Mouse (Mus musculus): ENCODE results near the gene Pnpla3. TPM values are rescaled to one million over a fixed set of nuclear protein-coding genes. Genes with fewer than 3 reads are reported as not detected.

Gene Pnpla3
- polyA plus RNA-seq, 1 experiment = 0.61 TPM

DNA sequence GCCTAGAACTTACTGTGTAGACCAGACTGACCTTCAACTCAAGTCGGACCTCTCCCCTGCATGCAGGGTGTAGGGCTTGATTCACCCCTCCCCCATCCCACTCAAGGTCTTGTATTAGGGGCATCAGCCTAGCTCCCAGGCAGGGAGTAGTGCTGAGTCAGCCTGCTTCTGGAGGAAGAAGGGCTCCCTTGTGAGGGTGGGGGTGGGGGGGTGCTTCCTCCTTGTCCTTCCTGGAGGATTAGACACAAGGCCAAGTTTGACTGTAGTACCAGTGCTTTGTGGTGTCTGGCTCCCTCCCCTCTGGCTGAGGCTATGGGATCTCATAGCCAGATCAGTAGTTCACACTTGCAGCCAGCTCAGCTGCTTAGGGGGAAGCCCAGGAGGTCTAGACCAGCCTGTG is 16.3 kb downstream of the Pnpla3 start:
- no peaks in the 10 kb centered on the region for H3K27me3 ChIP-seq (ENCODE audit: control insufficient read depth, insufficient read depth, low read length, poor library complexity, severe bottlenecking)
- peaks cover 23% of the 10 kb centered on the region for H3K4me1 ChIP-seq (ENCODE audit: control insufficient read depth, insufficient read depth, low read length)
- H3K9ac ChIP-seq (ENCODE audit: low read depth, poor library complexity, severe bottlenecking) = no peak overlapping the region
- H3K9me3 ChIP-seq (replicated peaks; ENCODE audit: control insufficient read depth, insufficient read depth, low read length, poor library complexity, severe bottlenecking) = no peaks in the 10 kb centered on the region
- no peak overlapping the region for H3K4me3 ChIP-seq (ENCODE audit: low read depth, low read length)
- no peaks in the 10 kb centered on the region for H3K36me3 ChIP-seq (ENCODE audit: control insufficient read depth, insufficient read depth, low read length, poor library complexity, severe bottlenecking)
- peak overlapping the region; percentile 86 for H3K27ac ChIP-seq (ENCODE audit: insufficient read depth, low read length)
- TF ChIP-seq EP300 (IDR thresholded peaks at IDR 0.05; ENCODE audit: insufficient read depth, low read depth, low read length) (peak; percentile 92), CTCF (IDR thresholded peaks at IDR 0.05; ENCODE audit: low read depth, low read length) (no peak)

DNA sequence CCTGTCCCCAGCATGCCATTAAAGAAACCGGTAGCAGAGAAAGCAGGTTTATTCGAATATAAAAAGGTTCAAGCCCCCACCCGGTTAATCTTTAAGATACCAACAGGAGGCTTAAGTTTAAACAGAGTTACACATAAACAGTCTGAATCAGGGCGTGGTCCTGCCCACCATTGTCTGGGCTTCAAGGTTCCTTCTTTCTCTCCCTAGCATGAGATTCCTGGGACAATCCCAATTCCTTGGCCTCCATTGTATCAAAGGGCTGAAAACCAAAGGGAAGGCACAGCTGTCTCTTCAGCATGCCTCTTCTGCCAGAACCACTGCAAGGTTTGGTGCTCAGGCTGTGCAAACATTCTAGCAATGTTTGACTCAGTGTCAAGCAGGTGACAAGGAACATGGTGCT is 18.6 kb downstream of the Pnpla3 start:
- Histone ChIP-seq H3K4me3 (ENCODE audit: low read depth, low read length) (no peak overlapping the region), H3K9me3 (replicated peaks; ENCODE audit: control insufficient read depth, insufficient read depth, low read length, poor library complexity, severe bottlenecking) (no peaks in the 10 kb centered on the region), H3K27ac (ENCODE audit: insufficient read depth, low read length) (peak overlapping the region; percentile 86), H3K36me3 (ENCODE audit: control insufficient read depth, insufficient read depth, low read length, poor library complexity, severe bottlenecking) (no peaks in the 10 kb centered on the region), H3K4me1 (ENCODE audit: control insufficient read depth, insufficient read depth, low read length) (peaks cover 23% of the 10 kb centered on the region), H3K9ac (ENCODE audit: low read depth, poor library complexity, severe bottlenecking) (no peak overlapping the region), H3K27me3 (ENCODE audit: control insufficient read depth, insufficient read depth, low read length, poor library complexity, severe bottlenecking) (no peaks in the 10 kb centered on the region)
- TF ChIP-seq POLR2A (IDR thresholded peaks at IDR 0.05; ENCODE audit: insufficient read depth, low read length) = no peak
- no peak; the same call in 1 of the 2 replicates for TF ChIP-seq EP300 (IDR thresholded peaks at IDR 0.05; ENCODE audit: insufficient read depth, low read depth, low read length)

DNA sequence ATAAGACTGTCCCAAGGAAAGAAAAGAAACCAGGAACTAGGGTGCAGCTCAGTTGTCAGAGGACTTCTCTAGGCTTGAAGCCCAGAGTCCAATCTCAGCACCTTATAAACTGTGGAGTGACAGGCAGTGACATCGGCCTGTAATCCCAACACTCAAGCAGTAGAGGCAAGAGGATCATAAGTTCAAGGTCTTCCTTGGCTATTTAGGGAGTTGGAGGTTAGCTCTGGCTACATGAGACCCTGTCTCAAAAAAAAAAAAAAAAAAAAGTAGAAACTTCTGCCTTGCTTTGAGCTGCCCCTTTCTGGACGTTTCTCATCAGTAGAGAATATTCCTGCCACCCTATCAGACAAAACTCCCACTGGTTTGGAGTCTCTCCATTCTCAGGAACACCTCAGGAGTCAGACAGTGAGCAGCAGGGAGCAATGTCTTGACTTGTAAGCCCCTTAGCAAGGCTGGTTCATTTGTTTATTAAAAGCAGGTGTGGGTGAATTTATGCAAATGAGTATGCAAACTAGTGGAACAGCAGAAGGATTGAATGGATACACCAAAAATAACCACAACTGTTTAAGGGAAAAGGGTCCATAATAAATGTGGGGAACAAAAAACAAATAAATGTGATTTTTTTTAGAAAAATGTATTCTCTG is 21.4 kb downstream of the Pnpla3 start:
- TF ChIP-seq EP300 (IDR thresholded peaks at IDR 0.05; ENCODE audit: insufficient read depth, low read depth, low read length) (no peak), POLR2A (IDR thresholded peaks at IDR 0.05; ENCODE audit: insufficient read depth, low read length) (no peak)
- Histone ChIP-seq H3K36me3 (ENCODE audit: control insufficient read depth, insufficient read depth, low read length, poor library complexity, severe bottlenecking) (no peaks in the 10 kb centered on the region), H3K27me3 (ENCODE audit: control insufficient read depth, insufficient read depth, low read length, poor library complexity, severe bottlenecking) (no peaks in the 10 kb centered on the region), H3K4me3 (ENCODE audit: low read depth, low read length) (no peak overlapping the region), H3K4me1 (ENCODE audit: control insufficient read depth, insufficient read depth, low read length) (peaks cover 23% of the 10 kb centered on the region), H3K9ac (ENCODE audit: low read depth, poor library complexity, severe bottlenecking) (no peak overlapping the region), H3K27ac (ENCODE audit: insufficient read depth, low read length) (peak overlapping the region; percentile 98), H3K9me3 (replicated peaks; ENCODE audit: control insufficient read depth, insufficient read depth, low read length, poor library complexity, severe bottlenecking) (no peaks in the 10 kb centered on the region)

DNA sequence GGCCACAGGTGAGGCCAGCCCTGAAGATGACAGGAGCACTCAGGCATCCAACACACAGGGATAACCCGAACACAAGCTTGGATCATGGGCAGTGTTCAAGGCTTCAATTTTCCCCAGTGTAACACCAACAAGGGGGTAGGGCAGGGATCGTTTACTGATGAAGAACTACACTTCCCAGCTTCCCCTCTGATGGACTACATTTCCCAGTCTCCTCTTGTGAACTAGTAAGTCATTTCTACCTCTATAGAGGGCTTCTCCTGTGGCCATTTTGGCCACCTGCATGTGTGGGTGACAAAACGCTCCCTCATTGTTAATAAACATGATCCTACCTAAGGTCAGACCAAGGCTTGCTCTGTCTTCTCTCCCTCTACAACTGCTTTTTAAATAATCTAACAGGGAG is 22.2 kb downstream of the Pnpla3 start:
- TF ChIP-seq EP300 (IDR thresholded peaks at IDR 0.05; ENCODE audit: insufficient read depth, low read depth, low read length) (no peak), POLR2A (IDR thresholded peaks at IDR 0.05; ENCODE audit: insufficient read depth, low read length) (no peak), CTCF (IDR thresholded peaks at IDR 0.05; ENCODE audit: low read depth, low read length) (no peak)
- 0 out of 2 replicates have a peak overlapping the region, but pooled peaks have one; percentile 19 for H3K4me3 ChIP-seq (ENCODE audit: low read depth, low read length)

DNA sequence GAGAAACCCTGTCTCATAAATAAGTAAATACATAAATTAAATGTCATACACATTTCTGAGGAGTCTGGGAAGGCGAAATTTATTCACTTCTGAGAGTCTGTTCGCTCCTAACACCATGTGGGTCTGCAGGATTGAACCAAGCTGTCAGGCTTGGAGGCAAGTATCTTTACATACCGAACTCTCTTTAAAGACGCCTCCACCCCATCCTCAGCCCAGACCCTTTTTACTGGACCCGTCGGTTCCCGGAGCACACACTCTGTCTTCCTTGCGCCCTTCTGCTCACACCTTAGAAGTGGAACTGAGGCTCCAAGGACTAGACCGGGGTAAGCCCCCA is 24.1 kb downstream of the Pnpla3 start:
- Histone ChIP-seq H3K9ac (ENCODE audit: low read depth, poor library complexity, severe bottlenecking) (peak overlapping the region; percentile 75), H3K4me1 (ENCODE audit: control insufficient read depth, insufficient read depth, low read length) (peaks cover 9% of the 10 kb centered on the region), H3K27ac (ENCODE audit: insufficient read depth, low read length) (peak overlapping the region; percentile 83), H3K4me3 (ENCODE audit: low read depth, low read length) (peak overlapping the region; percentile 99), H3K9me3 (replicated peaks; ENCODE audit: control insufficient read depth, insufficient read depth, low read length, poor library complexity, severe bottlenecking) (no peaks in the 10 kb centered on the region), H3K36me3 (ENCODE audit: control insufficient read depth, insufficient read depth, low read length, poor library complexity, severe bottlenecking) (peaks cover 11% of the 10 kb centered on the region), H3K27me3 (ENCODE audit: control insufficient read depth, insufficient read depth, low read length, poor library complexity, severe bottlenecking) (no peaks in the 10 kb centered on the region)
- TF ChIP-seq POLR2A (IDR thresholded peaks at IDR 0.05; ENCODE audit: insufficient read depth, low read length) (no peak), CTCF (IDR thresholded peaks at IDR 0.05; ENCODE audit: low read depth, low read length) (no peak), EP300 (IDR thresholded peaks at IDR 0.05; ENCODE audit: insufficient read depth, low read depth, low read length) (no peak)

More for the DNA sequence above, 22.2 kb downstream of the Pnpla3 start:
- Histone ChIP-seq H3K4me1 (ENCODE audit: control insufficient read depth, insufficient read depth, low read length) (peaks cover 21% of the 10 kb centered on the region), H3K27ac (ENCODE audit: insufficient read depth, low read length) (peak overlapping the region; percentile 98), H3K9ac (ENCODE audit: low read depth, poor library complexity, severe bottlenecking) (no peak overlapping the region), H3K36me3 (ENCODE audit: control insufficient read depth, insufficient read depth, low read length, poor library complexity, severe bottlenecking) (no peaks in the 10 kb centered on the region), H3K27me3 (ENCODE audit: control insufficient read depth, insufficient read depth, low read length, poor library complexity, severe bottlenecking) (no peaks in the 10 kb centered on the region), H3K9me3 (replicated peaks; ENCODE audit: control insufficient read depth, insufficient read depth, low read length, poor library complexity, severe bottlenecking) (no peaks in the 10 kb centered on the region)

DNA sequence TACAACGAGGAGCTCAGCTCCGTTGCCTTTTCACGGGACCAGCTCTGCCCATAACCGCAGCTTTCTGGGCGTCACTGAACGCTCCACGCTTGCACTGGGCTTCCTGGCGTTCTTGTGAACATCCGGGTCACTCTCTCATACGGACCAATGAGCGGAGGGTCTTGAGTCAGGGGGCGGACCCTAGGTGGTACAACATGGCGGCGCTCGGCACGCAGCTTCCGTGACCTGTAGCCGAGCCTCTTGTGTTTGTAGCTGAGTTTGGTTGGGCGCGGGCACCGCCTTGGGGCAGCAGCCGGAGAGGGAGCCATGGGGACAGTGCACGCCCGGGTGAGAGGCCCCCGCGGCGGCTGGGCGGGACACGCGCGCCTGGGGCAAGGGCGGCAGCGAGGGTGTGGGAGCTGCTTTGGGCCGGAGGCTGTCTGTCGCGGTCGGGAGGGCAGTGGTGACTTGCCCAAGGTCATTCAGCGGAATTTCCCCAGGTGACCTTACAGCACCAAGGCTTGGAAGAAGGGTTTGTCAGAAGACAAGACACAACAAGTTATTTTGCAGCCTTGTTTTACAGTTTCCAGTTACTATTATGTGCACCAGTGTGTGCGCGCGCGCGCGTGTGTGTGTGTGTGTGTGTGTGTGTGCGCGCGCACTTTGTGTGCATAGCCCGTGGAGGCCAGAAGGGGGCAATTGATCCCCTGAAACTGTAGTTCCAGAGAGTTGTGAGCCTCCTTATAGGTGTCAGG is 24.6 kb downstream of the Pnpla3 start, which contains the start of gene Samm50:
TSS of gene Samm50 (plus strand) at position 184 of the 734 bp plus-strand sequence.
- Histone ChIP-seq H3K4me3 (ENCODE audit: low read depth, low read length) (peak within 1 kb of the TSS; percentile 99), H3K27me3 (ENCODE audit: control insufficient read depth, insufficient read depth, low read length, poor library complexity, severe bottlenecking) (no peaks in the 10 kb centered on the region), H3K27ac (ENCODE audit: insufficient read depth, low read length) (peak within 1 kb of the TSS; percentile 98), H3K4me1 (ENCODE audit: control insufficient read depth, insufficient read depth, low read length) (peaks cover 9% of the 10 kb centered on the region), H3K9ac (ENCODE audit: low read depth, poor library complexity, severe bottlenecking) (peak within 1 kb of the TSS; percentile 75), H3K9me3 (replicated peaks; ENCODE audit: control insufficient read depth, insufficient read depth, low read length, poor library complexity, severe bottlenecking) (no peaks in the 10 kb centered on the region), H3K36me3 (ENCODE audit: control insufficient read depth, insufficient read depth, low read length, poor library complexity, severe bottlenecking) (peaks cover 15% of the 10 kb centered on the region)
- TF ChIP-seq EP300 (IDR thresholded peaks at IDR 0.05; ENCODE audit: insufficient read depth, low read depth, low read length) = 0 out of 2 replicates have a peak, but pooled peaks have one; percentile 55
- peak; percentile 85 for TF ChIP-seq POLR2A (IDR thresholded peaks at IDR 0.05; ENCODE audit: insufficient read depth, low read length)
- no peak for TF ChIP-seq CTCF (IDR thresholded peaks at IDR 0.05; ENCODE audit: low read depth, low read length)
